Mouse (Mus musculus): ENCODE data around the gene Nt5dc3.

DNA sequence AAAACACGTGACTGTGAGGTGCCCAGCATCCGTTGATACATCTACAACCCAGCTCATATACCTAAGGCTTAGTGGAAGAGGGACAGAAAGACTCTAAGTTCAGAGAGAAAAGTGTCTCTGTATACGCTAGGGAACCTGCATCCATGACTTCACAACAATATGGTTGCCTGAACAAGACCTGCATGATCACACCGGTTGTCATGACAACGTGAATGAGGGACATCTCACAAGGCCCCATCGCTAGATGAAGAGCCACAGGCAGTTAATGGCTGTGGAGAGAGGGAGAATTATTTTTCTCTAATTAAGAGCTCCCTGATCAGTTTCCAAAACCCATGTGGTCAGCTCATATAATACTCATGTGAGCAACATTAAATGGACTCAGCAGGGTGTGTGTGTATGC lies 73.4 kb downstream of the Nt5dc3 start:
- no peak for TF ChIP-seq MAFK (IDR thresholded peaks at IDR 0.05; ENCODE audit: insufficient read depth, low read depth, low read length)
- no peak for TF ChIP-seq ZC3H11A (IDR thresholded peaks at IDR 0.05; ENCODE audit: borderline replicate concordance, low read depth, low read length)
- TF ChIP-seq ZNF384 (IDR thresholded peaks at IDR 0.05; ENCODE audit: low read depth, low read length), result no peak
